Mouse (Mus musculus) MEL (cell line): ENCODE measurements around the gene Lmo7.

ENCODE experiments used
- CTCF ChIP-seq, 3 experiments: IDR thresholded peaks in 2 of 3; conservative IDR thresholded peaks in 1 of 3; 2 replicates each; pipeline ENCODE4 v1.5.1; 2011 to 2012; ENCODE audit warnings: low read length in 3 of 3, low read depth in 2 of 3, mild to moderate bottlenecking in 2 of 3, improper control_type of control experiment in 1 of 3, inconsistent platforms in 1 of 3, mixed read lengths in 1 of 3, moderate library complexity in 1 of 3; ENCODE audit not compliant: control insufficient read depth in 1 of 3, insufficient read depth in 1 of 3, poor library complexity in 1 of 3, severe bottlenecking in 1 of 3
- EP300 ChIP-seq, 2 experiments: IDR thresholded peaks; 2 replicates each; pipeline ENCODE4 v1.6.1; 2011; ENCODE audit warnings: improper control_type of control experiment in 2 of 2, low read length in 2 of 2, low read depth in 1 of 2, mild to moderate bottlenecking in 1 of 2
- MAX ChIP-seq: IDR thresholded peaks from 2 replicates; pipeline ENCODE4 v1.6.1; 2011; ENCODE audit warnings: low read length, improper control_type of control experiment
- MXI1 ChIP-seq: IDR thresholded peaks from 2 replicates; pipeline ENCODE4 v1.6.1; 2011; ENCODE audit warnings: mild to moderate bottlenecking, low read depth, low read length, improper control_type of control experiment
- NRF1 ChIP-seq: IDR thresholded peaks from 2 replicates; pipeline ENCODE4 v1.6.1; 2014; ENCODE audit warnings: low read depth, mild to moderate bottlenecking, inconsistent platforms, low read length, improper control_type of control experiment, moderate library complexity; ENCODE audit not compliant: poor library complexity, insufficient read depth, severe bottlenecking
- POLR2A ChIP-seq, 2 experiments: IDR thresholded peaks; 2 replicates each; pipeline ENCODE4 v1.6.1; 2011 to 2012; ENCODE audit warnings: low read length in 2 of 2, mild to moderate bottlenecking in 2 of 2, control low read depth in 1 of 2, improper control_type of control experiment in 1 of 2, low read depth in 1 of 2, moderate library complexity in 1 of 2; ENCODE audit not compliant: control insufficient read depth in 1 of 2, insufficient read depth in 1 of 2, poor library complexity in 1 of 2
- POLR2AphosphoS5 ChIP-seq: IDR thresholded peaks from 2 replicates; pipeline ENCODE4 v1.6.1; 2012; ENCODE audit warnings: low read depth, borderline replicate concordance, mild to moderate bottlenecking, inconsistent platforms, low read length, moderate library complexity, mixed read lengths
- SIN3A ChIP-seq: IDR thresholded peaks from 2 replicates; pipeline ENCODE4 v1.6.1; 2012; ENCODE audit warnings: low read length, improper control_type of control experiment, inconsistent platforms
- TAL1 ChIP-seq: IDR thresholded peaks from 2 replicates; pipeline ENCODE4 v1.6.1; 2012; ENCODE audit warnings: mild to moderate bottlenecking, inconsistent platforms, low read length, moderate library complexity, mixed read lengths
- TBP ChIP-seq: IDR thresholded peaks from 2 replicates; pipeline ENCODE4 v1.8.0; 2011; ENCODE audit warnings: low read depth, low read length, improper control_type of control experiment
- TCF12 ChIP-seq: IDR thresholded peaks from 2 replicates; pipeline ENCODE4 v1.6.1; 2014; ENCODE audit warnings: low read depth, mild to moderate bottlenecking, inconsistent platforms, low read length, improper control_type of control experiment, moderate library complexity
- UBTF ChIP-seq: IDR thresholded peaks from 2 replicates; pipeline ENCODE4 v1.6.1; 2012; ENCODE audit warnings: low read depth, mild to moderate bottlenecking, inconsistent platforms, low read length, improper control_type of control experiment, moderate library complexity, borderline replicate concordance; ENCODE audit not compliant: insufficient read depth

GRCm38 (mm10) chr14:101869145-101869544 lies 139.4 kb downstream of the Lmo7 start:
- no peak for TF ChIP-seq MAX
- no peak for TF ChIP-seq MXI1
- no peak for TF ChIP-seq SIN3A
- no peak for TF ChIP-seq CTCF (IDR thresholded peaks at IDR 0.05 in 2 of 3, conservative IDR thresholded peaks at IDR 0.05 in 1 of 3; ENCODE audit: control insufficient read depth in 1 of 3, insufficient read depth in 1 of 3, low read depth in 2 of 3, low read length in 3 of 3, poor library complexity in 1 of 3, severe bottlenecking in 1 of 3)
- no peak for TF ChIP-seq EP300 (IDR thresholded peaks at IDR 0.05; ENCODE audit: low read depth in 1 of 2, low read length in 2 of 2)
- TF ChIP-seq POLR2AphosphoS5, result no peak
- no peak for TF ChIP-seq NRF1
- TF ChIP-seq UBTF, result no peak
- TF ChIP-seq POLR2A (IDR thresholded peaks at IDR 0.05; ENCODE audit: control insufficient read depth in 1 of 2, insufficient read depth in 1 of 2, low read depth in 1 of 2, low read length in 2 of 2, poor library complexity in 1 of 2), result no peak
- no peak for TF ChIP-seq TCF12
- TF ChIP-seq TAL1, result no peak
- no peak for TF ChIP-seq TBP
